7 mouse cellular contexts compared by ENCODE assay signal in the genomic region with DNA sequence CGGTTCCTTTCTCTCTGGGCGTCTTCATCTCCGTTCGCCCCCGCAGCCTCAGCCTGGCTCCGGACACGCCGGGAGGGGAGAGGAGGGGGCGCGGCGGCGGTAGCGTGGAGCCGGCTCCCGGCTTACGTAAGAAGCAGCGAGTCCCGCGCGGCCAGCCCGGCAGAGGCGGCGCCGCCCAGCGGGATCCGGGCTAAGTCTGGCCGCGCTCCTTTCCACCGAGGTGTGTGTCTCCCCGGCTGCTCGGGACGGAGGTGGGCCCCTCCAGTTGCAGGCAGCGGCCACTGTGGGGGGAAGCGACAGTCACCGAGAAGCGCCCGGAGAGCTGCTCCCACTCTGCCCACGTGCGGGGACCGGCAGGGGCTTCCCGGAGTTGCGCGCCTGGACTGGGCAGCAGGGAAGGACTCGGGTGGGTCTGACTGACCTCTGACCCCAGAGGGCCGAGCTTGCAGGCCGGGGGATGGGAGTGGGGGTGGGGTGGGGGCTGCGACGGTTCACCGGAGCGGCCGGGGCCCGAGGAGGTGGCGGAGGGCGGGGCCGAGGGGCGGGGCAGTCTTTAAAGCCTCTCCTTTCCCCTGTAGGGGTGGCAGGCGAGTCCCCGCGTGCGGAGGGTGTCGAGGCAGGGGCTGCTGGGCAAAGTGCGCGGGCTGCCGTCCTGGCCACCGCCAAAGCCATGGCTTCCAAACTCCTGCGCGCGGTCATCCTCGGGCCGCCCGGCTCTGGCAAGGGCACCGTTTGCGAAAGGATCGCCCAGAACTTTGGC. TPM values are rescaled to one million over a fixed set of nuclear protein-coding genes. Genes with fewer than 3 reads are reported as not detected.
DNase-seq lines count a peak whose midpoint lies in the region; ATAC-seq and TF ChIP-seq lines count a peak whose summit lies in the region.

Gene Ak4, plus strand, starts transcription at position 127 of the 760 bp plus-strand sequence.

- peak; percentile 67 for DNase-seq in adrenal gland, postnatal 10 days
- peak; percentile 26 to 43 for DNase-seq in gastrocnemius, postnatal 4 days (ENCODE audit: low spot score in 2 of 2)
- DNase-seq in intestine, embryonic 14.5 days (ENCODE audit: low spot score) = peak; percentile 80
- peak; percentile 57 for DNase-seq in left cerebral cortex, postnatal 4 days
- DNase-seq in midbrain, embryonic 10.5 days (ENCODE audit: low spot score) = peak; percentile 78
- peak; percentile 9 to 28 for DNase-seq in spleen, postnatal 10 days (ENCODE audit: low spot score in 2 of 2)

- H3K4me2 ChIP-seq in intestine, embryonic 14.5 days (ENCODE audit: low read length) = peak within 1 kb of the TSS; percentile 96

- H3K9me3 ChIP-seq in intestine, embryonic 14.5 days (ENCODE audit: control insufficient read depth, low read length) = no peaks in the 10 kb centered on the region
- no peaks in the 10 kb centered on the region for H3K9me3 ChIP-seq in midbrain, embryonic 10.5 days (replicated peaks)

- no peaks in the 10 kb centered on the region for H3K27me3 ChIP-seq in intestine, embryonic 14.5 days (replicated peaks; ENCODE audit: control insufficient read depth, insufficient read depth, low read length)
- H3K27me3 ChIP-seq in midbrain, embryonic 10.5 days (ENCODE audit: low read depth, poor library complexity, severe bottlenecking) = no peaks in the 10 kb centered on the region

- intact Hi-C loops in left cerebral cortex, postnatal 4 days (cut with DNase I) = no loop called here

- H3K4me1 ChIP-seq in cortical plate, adult 2 months (ENCODE audit: control insufficient read depth, insufficient read depth, low read length) = peaks cover 2% of the 10 kb centered on the region; the same call in 1 of the 2 replicates
- H3K4me1 ChIP-seq in intestine, embryonic 14.5 days (replicated peaks; ENCODE audit: control insufficient read depth, insufficient read depth, low read length) = no peaks in the 10 kb centered on the region
- H3K4me1 ChIP-seq in midbrain, embryonic 10.5 days = peaks cover 25% of the 10 kb centered on the region

- peak within 1 kb of the TSS; percentile 87 for H3K27ac ChIP-seq in cortical plate, adult 2 months (ENCODE audit: insufficient read depth, low read length)
- peak within 1 kb of the TSS; percentile 47; the same call in 1 of the 2 replicates for H3K27ac ChIP-seq in intestine, embryonic 14.5 days (ENCODE audit: low read depth)
- peak within 1 kb of the TSS; percentile 96 for H3K27ac ChIP-seq in midbrain, embryonic 10.5 days (replicated peaks)

- no peak for TF ChIP-seq CTCF in cortical plate, adult 2 months (IDR thresholded peaks at IDR 0.05; ENCODE audit: extremely low read depth, insufficient read depth, low read length)

- TF ChIP-seq POLR2A in cortical plate, adult 2 months (IDR thresholded peaks at IDR 0.05; ENCODE audit: extremely low read depth, insufficient read depth, low read length) = no peak

- no peaks in the 10 kb centered on the region for H3K36me3 ChIP-seq in intestine, embryonic 14.5 days (ENCODE audit: control insufficient read depth, insufficient read depth, low read length)
- peaks cover 19% of the 10 kb centered on the region for H3K36me3 ChIP-seq in midbrain, embryonic 10.5 days

- H3K9ac ChIP-seq in intestine, embryonic 14.5 days (ENCODE audit: low read length) = peak within 1 kb of the TSS; percentile 50

- peak within 1 kb of the TSS; percentile 79 for H3K4me3 ChIP-seq in cortical plate, adult 2 months (ENCODE audit: insufficient read depth, low read length)
- H3K4me3 ChIP-seq in intestine, embryonic 14.5 days (ENCODE audit: low read depth, low read length) = peak within 1 kb of the TSS; percentile 54
- peak within 1 kb of the TSS; percentile 90 for H3K4me3 ChIP-seq in midbrain, embryonic 10.5 days

- WGBS in intestine, embryonic 14.5 days = under 1% methylated on average over 61 of the region's 74 CpGs
- WGBS in midbrain, embryonic 10.5 days = under 1% methylated on average over 72 of the region's 74 CpGs

- peak; percentile 88 for ATAC-seq in intestine, embryonic 14.5 days (replicated peaks; ENCODE audit: low FRiP score, low TSS enrichment, low read depth)

RNA-seq across cellular contexts. Expression of gene Ak4, which starts in this region (rescaled TPM):
- total RNA-seq in adrenal gland, postnatal 10 days (2021) = 10 to 100 TPM; 10.2 to 26.9 TPM
- 31.7 and 33.6 TPM in 2 replicates for polyA plus RNA-seq in cortical plate, adult 2 months (2012; rRNA removed)
- 10 to 100 TPM in 1 of 2 experiments, 1 to 10 TPM in 1; 6.2 to 10.1 TPM for total RNA-seq in gastrocnemius, postnatal 4 days (2021)
- polyA plus RNA-seq in intestine, embryonic 14.5 days (2014; fragmentation: Nextera tagmentation; extraction: Ambion mirVana) = 9.5 and 11.1 TPM in 2 replicates
- total RNA-seq in left cerebral cortex, postnatal 4 days (2021) = 10 to 100 TPM; 10.2 to 11.8 TPM
- polyA plus RNA-seq in midbrain, embryonic 10.5 days (2016; fragmentation: Nextera tagmentation; extraction: Ambion mirVana) = 35.7 and 47.8 TPM in 2 replicates

Comparison
In these comparisons a context has a peak if more than half of its experiments do, and no peak if none do; other contexts are left out.
1. Peak in every context shown above with its lines: DNase-seq, ATAC-seq, H3K4me3 ChIP-seq and H3K27ac ChIP-seq.
2. DNase-seq: peak in every context shown above with its lines; median percentile 80 in intestine, embryonic 14.5 days; 78 in midbrain, embryonic 10.5 days; 67 in adrenal gland, postnatal 10 days; 57 in left cerebral cortex, postnatal 4 days; 34 in gastrocnemius, postnatal 4 days; 18 in spleen, postnatal 10 days.